Mouse (Mus musculus) brain, embryonic 14.5 days (tissue): ENCODE data around the gene Spred1.

Experiments used
- CTCF ChIP-seq: fragments of 200-500 bp; IDR thresholded peaks from 2 replicates; pipeline ENCODE4 v1.5.1; 2012; ENCODE audit warnings: inconsistent platforms, mild to moderate bottlenecking, moderate library complexity, borderline replicate concordance; ENCODE audit not compliant: insufficient read depth, insufficient read length; ENCODE audit errors: extremely low read depth
- POLR2A ChIP-seq: fragments of 200-500 bp; IDR thresholded peaks from 2 replicates; pipeline ENCODE4 v1.6.1; 2012; ENCODE audit warnings: mild to moderate bottlenecking, inconsistent platforms, borderline replicate concordance; ENCODE audit not compliant: poor library complexity, insufficient read depth, insufficient read length, severe bottlenecking; ENCODE audit errors: extremely low read depth

DNA sequence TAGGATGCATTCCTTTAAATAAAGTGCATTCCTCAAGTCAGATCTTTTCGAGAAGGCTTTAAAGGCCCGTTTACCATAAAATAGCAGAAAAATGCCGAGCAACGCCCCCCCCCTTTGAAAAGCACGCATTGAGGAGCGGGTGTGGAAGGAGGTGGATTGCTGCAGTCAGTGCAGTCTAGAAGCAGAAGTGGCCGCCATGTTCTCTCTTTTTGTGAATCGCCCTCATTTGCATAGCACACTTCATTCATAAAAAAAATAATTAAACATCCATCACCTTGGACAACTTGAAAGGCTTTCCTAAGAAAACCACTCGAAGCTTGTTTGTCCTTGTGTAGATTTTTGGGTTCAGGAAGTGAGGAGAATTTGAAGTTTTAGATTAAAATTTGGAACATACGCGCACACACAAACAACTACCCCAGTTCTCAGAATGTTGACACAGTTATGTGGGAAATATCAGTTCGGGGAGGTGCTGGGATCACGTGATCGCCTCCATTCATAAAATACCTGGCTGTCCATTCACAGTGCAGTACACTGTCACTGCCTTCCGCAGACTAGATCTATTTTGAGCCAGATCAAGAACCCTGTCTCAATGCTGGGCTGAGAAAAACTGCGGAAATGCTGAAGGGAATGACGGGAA, 1.6 kb downstream of the Spred1 start:
- TF ChIP-seq POLR2A (no peak), CTCF (no peak)
